Mouse (Mus musculus): ENCODE data around the gene Fabp2. TPM values are rescaled to one million over a fixed set of nuclear protein-coding genes. Genes with fewer than 3 reads are reported as not detected.

Gene Fabp2
- polyA plus RNA-seq (2015; fragmentation: Nextera tagmentation; extraction: Ambion mirVana) = not detected in 2 replicates

DNA sequence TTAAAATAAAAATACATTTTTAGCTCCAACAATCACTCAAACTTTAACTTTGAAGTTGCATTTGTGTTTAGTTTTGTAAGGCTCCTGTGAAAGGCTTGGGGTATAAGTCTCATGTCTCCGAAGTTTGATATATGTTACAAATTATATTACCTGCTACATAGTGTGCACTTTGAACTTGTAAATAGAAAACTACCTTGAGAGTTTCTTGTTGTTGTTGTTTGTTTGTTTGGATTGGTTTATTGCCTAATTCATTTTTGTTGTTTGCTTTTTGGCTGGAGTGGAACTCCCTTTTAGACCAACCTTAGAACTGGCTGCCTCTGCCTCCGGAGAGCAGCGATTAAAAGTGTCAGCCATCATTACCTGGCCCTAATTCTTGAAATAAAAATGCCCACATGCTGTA, at the start of gene Fabp2:
Gene Fabp2, plus strand, starts transcription at position 301 of the 400 bp plus-strand sequence.
- H3K36me3 ChIP-seq = no peaks in the 10 kb centered on the region
- no peaks in the 10 kb centered on the region for H3K9me3 ChIP-seq
- no peak within 1 kb of the TSS for H3K9ac ChIP-seq
- no peak for ATAC-seq (ENCODE audit: low FRiP score)
- no peak within 1 kb of the TSS for H3K4me2 ChIP-seq
- H3K4me1 ChIP-seq (replicated peaks) = no peaks in the 10 kb centered on the region
- 96% methylated on average over 3 of the region's 3 CpGs for WGBS
- H3K4me3 ChIP-seq = no peak within 1 kb of the TSS
- H3K27me3 ChIP-seq = no peaks in the 10 kb centered on the region
- H3K27ac ChIP-seq = no peak within 1 kb of the TSS

DNA sequence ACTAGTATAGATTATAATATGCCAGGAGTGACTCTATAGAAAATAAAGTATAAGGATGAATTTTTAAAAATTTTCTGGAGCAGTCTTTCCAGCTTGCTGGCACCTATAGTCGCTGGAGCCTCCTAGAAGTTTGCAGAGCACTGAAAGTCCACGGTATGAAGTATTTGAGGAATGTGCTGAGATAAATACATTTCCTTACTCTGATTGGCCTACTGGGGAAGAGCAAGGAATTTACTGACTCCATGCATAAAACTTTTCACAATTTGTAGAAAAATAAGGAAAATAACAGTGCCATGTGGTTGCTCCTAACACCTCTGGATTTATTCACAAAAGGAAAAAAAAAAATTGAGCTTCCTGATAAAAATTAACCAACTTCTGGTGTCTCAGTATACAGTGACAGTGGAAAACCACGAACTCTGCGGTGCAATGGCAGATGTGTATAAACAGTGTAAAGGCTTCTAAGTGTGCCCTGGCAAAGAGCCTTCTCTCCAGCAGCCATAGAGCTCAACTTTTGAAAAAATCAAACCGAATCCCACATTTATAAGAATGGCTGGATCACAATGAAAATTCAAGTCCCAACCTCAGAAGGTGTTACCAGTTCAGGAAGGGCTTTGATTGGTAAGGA, 46.4 kb upstream of the Fabp2 start:
- H3K4me1 ChIP-seq (replicated peaks) = no peaks in the 10 kb centered on the region
- no peak overlapping the region for H3K4me3 ChIP-seq
- no peak overlapping the region for H3K9ac ChIP-seq
- H3K27me3 ChIP-seq = no peaks in the 10 kb centered on the region
- no peak overlapping the region for H3K27ac ChIP-seq
- ATAC-seq (ENCODE audit: low FRiP score) = no peak
- H3K9me3 ChIP-seq = peaks cover 6% of the 10 kb centered on the region; the same call in 1 of the 2 replicates
- WGBS = 86% methylated on average over 5 of the region's 5 CpGs
- no peak overlapping the region for H3K4me2 ChIP-seq
- H3K36me3 ChIP-seq = peaks cover 9% of the 10 kb centered on the region

DNA sequence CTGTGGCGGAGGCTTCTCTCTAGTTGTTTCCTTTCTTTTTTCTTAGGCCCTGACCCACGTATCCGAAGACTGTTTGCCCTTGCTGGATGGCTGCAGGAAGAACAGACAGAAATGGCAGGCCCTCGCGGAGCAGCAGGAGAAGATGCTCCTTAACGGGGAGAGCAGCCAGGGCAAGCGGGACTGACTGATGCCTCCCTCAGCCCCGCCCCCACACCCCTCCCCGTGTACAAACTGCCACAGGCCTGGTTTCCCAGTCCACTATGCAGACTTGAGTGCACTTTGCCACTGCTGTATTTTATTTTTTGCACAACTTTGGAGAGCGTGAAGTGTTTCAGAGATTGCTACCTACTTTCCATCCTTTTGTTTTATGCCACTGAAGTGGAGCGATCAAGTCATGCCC, 39.7 kb upstream of the Fabp2 start:
- ATAC-seq (ENCODE audit: low FRiP score) = no peak
- WGBS = 52% methylated on average over 11 of the region's 11 CpGs
- no peak overlapping the region for H3K27ac ChIP-seq

DNA sequence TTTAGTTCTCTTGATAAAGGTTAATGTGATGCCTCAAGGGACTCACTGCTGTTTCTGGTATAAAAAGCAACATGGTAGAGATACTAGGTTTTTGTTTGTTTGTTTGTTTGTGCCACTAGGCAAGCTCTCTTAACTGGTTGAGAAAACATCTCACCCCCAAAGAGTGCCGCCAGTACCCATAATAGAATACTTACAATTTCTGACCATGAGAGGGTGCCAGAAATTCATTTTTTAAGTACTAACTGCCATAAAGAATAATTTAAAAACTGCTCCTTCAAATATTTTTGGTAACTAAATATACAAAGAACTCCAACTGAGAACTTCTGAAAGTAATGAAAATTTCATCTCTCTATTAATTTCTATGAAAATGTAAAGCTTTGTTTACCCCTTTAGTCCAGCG, 35.0 kb upstream of the Fabp2 start:
- no peaks in the 10 kb centered on the region for H3K27me3 ChIP-seq
- H3K27ac ChIP-seq = no peak overlapping the region
- WGBS = 72% methylated on average over 2 of the region's 2 CpGs
- no peak overlapping the region for H3K4me2 ChIP-seq
- H3K9me3 ChIP-seq = no peaks in the 10 kb centered on the region
- no peaks in the 10 kb centered on the region for H3K36me3 ChIP-seq
- H3K9ac ChIP-seq = no peak overlapping the region
- no peak for ATAC-seq (ENCODE audit: low FRiP score)
- no peak overlapping the region for H3K4me3 ChIP-seq
- H3K4me1 ChIP-seq (replicated peaks) = no peaks in the 10 kb centered on the region

More for the DNA sequence above, 39.7 kb upstream of the Fabp2 start:
- H3K4me1 ChIP-seq (replicated peaks) = no peaks in the 10 kb centered on the region
- no peak overlapping the region for H3K4me3 ChIP-seq
- no peaks in the 10 kb centered on the region for H3K9me3 ChIP-seq
- H3K36me3 ChIP-seq = no peaks in the 10 kb centered on the region
- H3K27me3 ChIP-seq = no peaks in the 10 kb centered on the region
- no peak overlapping the region for H3K9ac ChIP-seq
- H3K4me2 ChIP-seq = no peak overlapping the region

DNA sequence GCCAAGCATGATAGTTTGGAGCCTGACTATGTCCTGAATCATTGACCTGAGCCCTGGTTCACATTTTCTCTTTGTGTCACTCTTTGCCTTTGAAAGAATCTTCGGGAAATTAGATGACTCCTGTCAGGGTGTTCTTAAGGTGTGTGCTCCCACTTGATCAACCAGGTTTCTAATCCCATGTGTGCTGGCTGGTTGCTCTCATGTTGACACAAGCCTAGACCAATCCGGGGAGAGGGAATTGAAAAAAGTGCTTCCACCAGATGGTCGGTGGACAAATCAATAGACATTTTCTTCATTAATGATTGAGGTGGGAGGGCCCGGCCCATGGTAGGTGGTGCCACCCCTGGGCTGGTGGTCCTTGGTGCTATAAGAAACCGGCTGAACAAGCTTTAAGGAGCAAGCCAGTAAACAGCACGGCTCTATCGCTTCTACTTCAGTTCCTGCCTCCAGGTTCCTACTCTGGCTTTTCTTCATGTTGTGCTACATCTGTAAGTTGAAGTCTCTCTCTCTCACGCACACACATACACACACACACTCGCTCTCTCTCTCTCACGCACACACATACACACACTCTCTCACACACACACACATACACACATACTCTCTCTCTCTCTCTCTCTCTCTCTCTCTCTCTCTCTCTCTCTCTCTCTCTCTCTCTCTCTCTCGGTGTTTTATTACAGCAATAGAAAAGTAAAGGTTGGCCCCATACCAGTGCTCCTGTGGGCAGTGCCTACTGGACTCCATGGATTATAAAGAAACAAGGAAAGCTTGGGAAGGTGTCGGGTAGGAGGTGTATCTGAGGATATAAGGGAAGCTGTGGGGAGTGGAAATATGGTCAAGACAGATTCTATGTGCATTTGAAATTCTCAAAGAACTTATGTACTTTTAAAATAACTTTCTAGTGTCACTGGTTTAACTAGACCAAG, 34.0 kb upstream of the Fabp2 start:
- no peaks in the 10 kb centered on the region for H3K4me1 ChIP-seq (replicated peaks)
- no peak for ATAC-seq (ENCODE audit: low FRiP score)
- WGBS = 86% methylated on average over 12 of the region's 12 CpGs
- no peak overlapping the region for H3K27ac ChIP-seq
- H3K27me3 ChIP-seq = no peaks in the 10 kb centered on the region
- no peak overlapping the region for H3K4me2 ChIP-seq
- H3K4me3 ChIP-seq = no peak overlapping the region
- no peaks in the 10 kb centered on the region for H3K36me3 ChIP-seq
- no peaks in the 10 kb centered on the region for H3K9me3 ChIP-seq
- H3K9ac ChIP-seq = no peak overlapping the region

DNA sequence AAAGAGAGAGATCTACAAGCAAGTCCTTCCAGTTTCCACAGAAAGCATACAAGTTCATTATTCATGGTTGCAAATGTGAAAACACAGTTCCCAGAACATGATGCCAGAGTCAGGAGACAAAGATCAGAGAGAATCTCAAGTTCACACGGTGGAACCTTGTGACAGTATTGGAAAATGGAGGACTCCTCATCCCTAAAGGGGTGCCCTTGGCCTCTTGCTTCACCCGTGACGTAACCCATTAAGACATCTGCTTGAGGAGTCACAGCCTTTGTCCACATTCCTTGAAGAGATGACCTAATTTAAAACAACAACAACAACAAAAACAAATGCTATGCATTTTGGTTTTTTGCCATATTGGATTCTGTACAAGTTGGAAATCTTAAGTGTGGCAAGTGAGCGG, 29.8 kb upstream of the Fabp2 start:
- Histone ChIP-seq H3K4me3 (no peak overlapping the region), H3K27me3 (no peaks in the 10 kb centered on the region), H3K4me2 (no peak overlapping the region), H3K9ac (no peak overlapping the region), H3K27ac (no peak overlapping the region), H3K36me3 (no peaks in the 10 kb centered on the region), H3K9me3 (no peaks in the 10 kb centered on the region), H3K4me1 (replicated peaks) (no peaks in the 10 kb centered on the region)
- WGBS = 89% methylated on average over 4 of the region's 4 CpGs
- no peak for ATAC-seq (ENCODE audit: low FRiP score)

DNA sequence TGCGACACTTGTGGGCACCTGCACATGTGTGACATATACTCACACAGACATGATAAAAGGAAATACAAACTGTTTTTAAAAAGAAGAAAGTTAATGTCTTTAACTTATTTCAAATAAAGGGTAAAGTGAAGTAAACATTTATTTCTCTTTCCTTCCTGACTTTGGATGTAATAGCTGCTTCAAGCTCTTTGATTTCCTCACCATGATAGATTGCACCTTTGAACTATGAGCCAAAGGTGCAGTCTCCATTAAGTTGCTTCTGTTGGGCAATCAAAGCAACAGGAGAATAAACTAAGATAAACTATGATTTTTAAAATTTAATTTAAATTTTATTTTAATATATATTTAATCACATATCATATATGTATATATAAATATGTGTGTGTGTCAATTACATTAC, 26.6 kb upstream of the Fabp2 start:
- no peaks in the 10 kb centered on the region for H3K27me3 ChIP-seq
- no peaks in the 10 kb centered on the region for H3K4me1 ChIP-seq (replicated peaks)
- WGBS = 100% methylated on average over 1 of the region's 1 CpGs
- H3K9me3 ChIP-seq = no peaks in the 10 kb centered on the region
- no peak overlapping the region for H3K27ac ChIP-seq
- H3K36me3 ChIP-seq = no peaks in the 10 kb centered on the region
- no peak overlapping the region for H3K9ac ChIP-seq
- no peak overlapping the region for H3K4me2 ChIP-seq
- H3K4me3 ChIP-seq = no peak overlapping the region
- ATAC-seq (ENCODE audit: low FRiP score) = no peak

DNA sequence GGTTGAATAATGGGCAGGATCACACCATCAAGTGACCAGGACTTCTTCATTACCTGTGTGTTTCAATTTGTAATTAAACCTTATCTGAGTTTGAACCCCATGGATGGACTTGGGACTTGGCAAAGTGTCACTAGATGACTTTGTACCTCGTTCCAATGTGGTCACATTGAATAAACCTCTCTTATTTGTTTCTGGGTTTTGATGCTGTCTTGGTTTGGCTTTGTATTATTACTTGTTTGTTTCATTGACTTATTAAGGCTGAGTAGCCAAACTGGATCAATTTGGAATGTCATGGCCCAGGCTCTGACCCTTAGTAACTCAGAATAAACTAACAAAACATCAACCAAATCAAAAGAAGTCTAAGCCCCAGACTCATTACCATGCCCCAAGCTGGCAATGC, 23.3 kb upstream of the Fabp2 start:
- H3K4me3 ChIP-seq = no peak overlapping the region
- ATAC-seq (ENCODE audit: low FRiP score) = no peak
- H3K4me2 ChIP-seq = no peak overlapping the region
- no peaks in the 10 kb centered on the region for H3K4me1 ChIP-seq (replicated peaks)
- no peaks in the 10 kb centered on the region for H3K36me3 ChIP-seq
- WGBS = 80% methylated on average over 1 of the region's 1 CpGs
- no peak overlapping the region for H3K27ac ChIP-seq
- H3K9me3 ChIP-seq = no peaks in the 10 kb centered on the region
- no peaks in the 10 kb centered on the region for H3K27me3 ChIP-seq
- H3K9ac ChIP-seq = no peak overlapping the region

DNA sequence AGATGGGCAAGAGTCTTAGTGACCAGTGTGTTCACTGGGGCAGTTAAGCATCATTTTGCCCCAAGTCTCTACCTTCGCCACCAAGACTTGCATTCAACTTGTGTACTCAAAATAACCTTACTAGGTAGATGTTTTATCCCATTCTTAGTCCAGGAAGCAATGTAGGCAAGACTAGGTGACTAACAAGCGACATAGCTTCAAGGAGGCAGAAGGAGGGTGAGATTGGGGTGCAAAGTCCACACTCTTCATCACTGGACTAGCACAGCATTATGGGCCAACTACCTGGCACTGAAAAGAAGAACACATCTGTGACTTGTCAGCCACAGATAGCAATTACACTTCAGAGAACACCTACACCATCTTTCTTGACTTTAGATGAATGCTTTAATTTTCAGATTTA, 18.0 kb upstream of the Fabp2 start:
- no peaks in the 10 kb centered on the region for H3K9me3 ChIP-seq
- WGBS = 88% methylated on average over 2 of the region's 2 CpGs
- H3K36me3 ChIP-seq = no peaks in the 10 kb centered on the region
- H3K27ac ChIP-seq = no peak overlapping the region
- H3K4me1 ChIP-seq (replicated peaks) = no peaks in the 10 kb centered on the region
- no peaks in the 10 kb centered on the region for H3K27me3 ChIP-seq
- no peak overlapping the region for H3K4me3 ChIP-seq
- no peak overlapping the region for H3K9ac ChIP-seq
- no peak for ATAC-seq (ENCODE audit: low FRiP score)
- H3K4me2 ChIP-seq = no peak overlapping the region

DNA sequence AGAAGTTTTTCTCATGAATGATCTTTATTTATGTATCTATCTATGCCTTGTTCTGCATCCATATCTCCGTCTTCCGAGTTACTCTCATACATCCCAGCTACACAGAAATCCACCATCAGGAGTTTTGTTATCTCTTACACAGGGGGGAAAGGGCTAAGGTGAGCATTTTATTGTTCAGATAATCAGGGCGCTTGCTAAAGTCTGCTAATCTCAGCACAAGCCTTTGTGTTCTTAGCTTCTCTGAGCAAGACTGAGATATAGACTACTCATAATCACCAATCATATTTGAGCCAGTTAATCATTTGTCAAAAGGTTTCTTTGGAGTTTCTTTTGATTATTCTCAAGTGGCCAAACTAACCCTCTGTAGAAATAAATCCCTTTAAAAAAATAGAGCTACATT, 17.3 kb upstream of the Fabp2 start:
- ATAC-seq (ENCODE audit: low FRiP score) = no peak
- H3K4me1 ChIP-seq (replicated peaks) = no peaks in the 10 kb centered on the region
- WGBS = 97% methylated on average over 3 of the region's 3 CpGs

DNA sequence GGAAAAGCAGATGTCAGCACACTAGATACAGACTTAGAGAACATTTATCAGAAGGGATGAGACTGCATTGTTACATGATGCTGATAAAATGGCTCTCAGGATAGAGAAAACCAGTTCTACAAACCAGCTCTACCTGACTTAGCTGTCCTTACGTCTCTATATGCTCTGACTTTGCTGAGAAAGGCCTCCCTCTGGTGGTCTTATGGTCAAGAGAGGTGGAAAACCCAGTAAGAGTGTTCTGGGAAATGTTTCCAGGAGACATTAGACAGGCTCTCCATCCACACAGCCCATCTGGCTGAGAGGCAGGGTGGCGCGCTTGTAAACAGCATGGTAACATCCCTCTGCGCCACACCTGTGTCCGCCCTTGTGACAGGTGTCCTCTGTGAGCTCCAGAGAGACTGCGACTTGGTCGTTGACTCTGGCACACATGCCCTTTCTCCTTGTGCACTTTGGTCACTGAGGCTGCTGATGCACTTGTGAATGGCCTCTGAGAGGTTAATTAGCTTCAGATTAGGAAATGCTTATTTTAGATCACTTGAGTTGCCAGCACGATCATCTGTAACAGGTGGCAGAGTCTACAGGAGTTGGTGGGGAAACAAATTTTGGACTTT, 16.1 kb upstream of the Fabp2 start:
- no peaks in the 10 kb centered on the region for H3K36me3 ChIP-seq
- no peaks in the 10 kb centered on the region for H3K9me3 ChIP-seq
- 92% methylated on average over 8 of the region's 8 CpGs for WGBS
- H3K27ac ChIP-seq = no peak overlapping the region
- no peak overlapping the region for H3K4me2 ChIP-seq
- no peak overlapping the region for H3K9ac ChIP-seq
- H3K4me3 ChIP-seq = no peak overlapping the region
- no peak for ATAC-seq (ENCODE audit: low FRiP score)
- no peaks in the 10 kb centered on the region for H3K27me3 ChIP-seq
- no peaks in the 10 kb centered on the region for H3K4me1 ChIP-seq (replicated peaks)

More for the DNA sequence above, 17.3 kb upstream of the Fabp2 start:
- Histone ChIP-seq H3K4me3 (no peak overlapping the region), H3K9ac (no peak overlapping the region), H3K4me2 (no peak overlapping the region), H3K27ac (no peak overlapping the region), H3K36me3 (no peaks in the 10 kb centered on the region), H3K27me3 (no peaks in the 10 kb centered on the region), H3K9me3 (no peaks in the 10 kb centered on the region)

DNA sequence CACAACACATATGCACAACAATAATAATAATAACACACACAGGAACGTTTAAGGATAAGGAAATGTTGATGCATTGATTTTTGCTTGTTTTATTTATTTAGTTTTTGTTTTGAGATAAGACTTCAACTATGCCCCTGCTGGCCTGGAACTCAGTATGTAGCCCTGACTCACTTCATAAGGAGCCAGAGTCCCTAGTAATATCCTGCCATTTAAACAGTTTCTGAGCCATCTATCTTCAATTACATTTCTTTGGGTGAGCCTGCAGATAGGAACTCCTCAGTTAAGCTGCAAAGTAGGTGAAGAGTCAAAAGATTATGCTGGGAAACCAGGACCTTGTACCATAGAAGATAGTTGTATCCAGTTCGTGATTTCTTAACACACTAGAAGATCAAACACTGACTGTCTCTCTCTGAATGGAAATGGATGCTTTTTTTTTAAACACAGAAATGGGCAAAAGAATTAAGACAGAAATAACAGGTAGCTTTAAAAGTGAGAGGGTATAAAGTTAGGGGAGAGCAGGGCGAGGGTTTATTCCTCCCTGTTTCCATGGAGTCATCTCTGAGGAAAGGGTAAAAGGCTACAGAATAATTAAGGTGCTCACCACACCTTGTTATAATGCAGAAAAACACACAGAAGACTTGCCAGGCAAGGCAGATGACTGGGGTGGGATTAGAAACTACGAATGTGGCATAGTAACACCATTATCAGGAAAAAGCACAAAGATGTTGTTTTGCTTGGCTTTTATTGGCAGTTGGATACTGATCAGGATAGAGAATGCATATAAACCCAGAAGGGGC, 7.2 kb upstream of the Fabp2 start:
- ATAC-seq (ENCODE audit: low FRiP score) = no peak
- Histone ChIP-seq H3K27ac (no peak overlapping the region), H3K9ac (no peak overlapping the region), H3K4me1 (replicated peaks) (no peaks in the 10 kb centered on the region), H3K27me3 (no peaks in the 10 kb centered on the region), H3K4me2 (no peak overlapping the region), H3K4me3 (no peak overlapping the region), H3K9me3 (no peaks in the 10 kb centered on the region), H3K36me3 (no peaks in the 10 kb centered on the region)
- 88% methylated on average over 4 of the region's 4 CpGs for WGBS

All from hindbrain, embryonic 13.5 days (tissue).